Mouse (Mus musculus) small intestine, adult 2 months (tissue): ENCODE results near the gene Suclg1.

Source experiments
- CTCF ChIP-seq: fragments of 200-500 bp; IDR thresholded peaks from 2 replicates; pipeline ENCODE4 v1.5.1; 2012; ENCODE audit warnings: low read depth, mild to moderate bottlenecking, control low read depth, inconsistent platforms, low read length, moderate library complexity, mixed read lengths; ENCODE audit not compliant: insufficient replicate concordance, insufficient read length; ENCODE audit errors: extremely low read depth
- POLR2A ChIP-seq: fragments of 200-500 bp; IDR thresholded peaks from 2 replicates; pipeline ENCODE4 v1.6.1; 2012; ENCODE audit warnings: low read depth, mild to moderate bottlenecking, control low read depth, inconsistent platforms, low read length, moderate library complexity

GRCm38 (mm10) chr6:73253006-73253405 lies 4.8 kb downstream of the Suclg1 start:
- no peak for TF ChIP-seq CTCF
- TF ChIP-seq POLR2A, result no peak
